Mouse (Mus musculus): Measurements from ENCODE around the gene Ncor2.

The Ncor2 gene

GRCm38 (mm10) chr5:125191608-125192007 is 12.6 kb upstream of the Ncor2 start:
- no peak for DNase-seq (ENCODE audit: low spot score)

- no peak for DNase-seq (ENCODE audit: low spot score)
Observed at GRCm38 (mm10) chr5:125190105-125190813, 11.2 kb upstream of the Ncor2 start.

DNA sequence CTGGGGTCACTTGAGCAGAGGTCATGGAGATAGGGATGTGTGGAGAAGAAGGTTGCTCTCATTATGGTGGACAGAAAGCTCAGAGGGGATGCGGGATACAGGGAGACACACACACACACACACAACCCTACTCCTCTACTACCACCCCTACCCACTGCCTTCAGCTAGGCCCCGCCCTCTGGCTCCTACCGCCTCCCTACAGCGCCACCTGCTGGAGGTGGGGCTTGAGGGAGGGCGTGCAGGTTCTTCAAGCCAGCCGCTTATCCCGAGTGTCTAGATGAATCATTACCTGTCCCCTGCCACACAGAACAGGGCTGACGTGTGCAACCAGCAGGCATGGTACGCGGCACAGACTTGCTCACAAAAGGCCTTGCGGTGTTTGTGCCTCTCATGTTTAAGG is 10.6 kb upstream of the Ncor2 start:
- peak; percentile 73 for DNase-seq (ENCODE audit: low spot score)

GRCm38 (mm10) chr5:125188812-125189598 is 10.0 kb upstream of the Ncor2 start:
- DNase-seq (ENCODE audit: low spot score), result peak; percentile 50

GRCm38 (mm10) chr5:125184826-125185225 is 5.8 kb upstream of the Ncor2 start:
- DNase-seq (ENCODE audit: low spot score), result no peak

DNA sequence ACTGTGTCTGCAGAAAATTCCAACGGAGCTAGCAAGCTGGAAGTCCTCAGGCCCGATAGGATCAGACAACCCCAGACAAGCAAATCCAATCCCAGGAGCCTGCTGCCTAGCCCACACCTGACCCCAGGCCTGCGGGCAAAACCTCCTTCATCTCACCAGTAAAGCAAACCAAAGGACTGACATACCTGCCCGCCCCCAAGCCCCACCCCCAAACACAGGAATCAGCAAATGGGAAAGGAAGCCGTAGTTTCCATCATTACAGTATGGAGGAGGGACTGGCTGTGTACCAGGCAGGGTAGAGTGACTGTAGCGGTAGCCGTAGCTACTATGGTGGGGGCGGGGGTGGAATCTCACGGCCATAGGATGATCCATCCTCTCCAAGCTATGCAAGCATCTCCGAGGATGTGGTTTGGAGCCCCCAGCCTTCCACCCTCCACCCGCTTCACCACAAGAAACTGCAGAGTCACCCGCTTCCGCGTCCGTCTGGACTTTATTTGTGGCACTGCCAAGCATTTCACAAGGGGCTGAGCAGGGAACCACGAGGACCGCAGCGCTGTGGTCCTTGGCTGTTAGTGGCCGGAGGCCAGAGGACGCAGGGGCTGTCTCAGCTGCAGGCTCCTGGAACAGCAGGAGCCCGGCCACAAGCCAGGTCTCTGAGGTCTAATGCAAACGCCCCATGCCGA is 4.4 kb upstream of the Ncor2 start:
- no peak for DNase-seq (ENCODE audit: low spot score)

- no peak for DNase-seq (ENCODE audit: low spot score)
Observed at GRCm38 (mm10) chr5:125180630-125181263, 1.7 kb upstream of the Ncor2 start.

DNA sequence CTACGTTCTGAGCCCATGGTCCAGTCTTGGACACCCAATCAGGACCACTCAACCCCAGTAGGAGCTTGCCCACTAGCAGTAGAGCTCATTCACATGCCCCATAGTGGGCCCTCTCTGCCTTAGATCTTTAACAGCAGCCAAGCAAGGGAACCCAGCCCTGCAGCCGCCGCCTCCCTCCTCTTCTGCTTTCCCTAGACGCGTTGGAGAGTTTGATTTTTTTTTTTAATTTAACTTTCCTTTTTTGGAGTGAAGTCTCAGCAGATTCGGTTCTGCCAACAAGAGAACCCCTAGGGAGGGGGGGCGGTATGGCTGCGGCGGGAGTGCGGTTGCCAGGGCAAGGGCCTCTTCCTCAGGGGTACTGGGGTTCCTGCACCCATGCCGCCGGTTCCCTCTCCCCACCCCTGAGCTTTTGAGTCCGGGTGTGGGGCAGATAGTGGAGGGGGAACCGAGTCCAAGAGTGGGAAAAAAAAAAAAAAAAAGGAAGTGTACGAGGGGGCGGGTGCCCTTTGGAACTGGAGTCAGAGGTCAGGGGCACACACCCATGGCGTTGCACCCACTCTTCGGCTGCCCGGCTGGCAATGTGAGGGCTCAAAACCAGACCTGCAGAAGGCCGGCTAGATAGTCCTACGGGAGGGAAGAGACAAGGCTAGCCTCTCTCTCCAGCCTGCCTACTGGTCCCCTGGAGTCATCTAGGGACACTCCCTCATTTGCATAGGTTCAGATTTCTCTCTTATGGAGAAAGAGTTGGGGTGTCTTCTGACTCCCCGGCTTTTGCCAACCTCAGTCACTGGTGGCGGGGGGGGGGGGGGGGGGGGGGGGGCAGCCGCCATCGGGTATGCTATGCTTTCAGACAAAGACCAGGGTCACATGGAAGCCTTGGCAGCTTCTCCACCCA is 963 bp upstream of the Ncor2 start:
- DNase-seq (ENCODE audit: low spot score), result no peak

GRCm38 (mm10) chr5:125178171-125179006 is 630 bp downstream of the Ncor2 start:
- DNase-seq (ENCODE audit: low spot score), result peak; percentile 63

GRCm38 (mm10) chr5:125177481-125178134 is 1.4 kb downstream of the Ncor2 start:
- DNase-seq (ENCODE audit: low spot score), result peak; percentile 75

DNA sequence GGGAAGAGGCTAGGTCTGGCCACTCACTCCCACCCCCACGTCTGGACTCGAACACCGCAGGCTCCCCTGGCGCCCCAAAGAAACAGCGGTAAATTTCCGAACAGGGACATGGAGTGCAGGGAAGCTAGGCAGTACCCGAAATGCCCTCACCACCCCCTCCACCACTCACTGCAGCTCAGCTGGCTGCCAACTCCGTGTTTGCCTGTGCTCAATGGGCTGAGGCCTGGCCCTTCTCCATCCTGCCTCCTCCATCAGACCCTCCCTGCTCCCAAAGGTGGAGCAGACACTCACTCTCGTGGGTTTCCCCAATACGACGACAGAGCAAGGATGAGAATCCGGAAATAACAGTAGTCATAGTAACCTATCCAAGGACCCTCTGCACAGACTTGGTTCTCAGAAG is 2.2 kb downstream of the Ncor2 start:
- no peak for DNase-seq (ENCODE audit: low spot score)

GRCm38 (mm10) chr5:125176370-125176766 is 2.7 kb downstream of the Ncor2 start:
- no peak for DNase-seq (ENCODE audit: low spot score)

GRCm38 (mm10) chr5:125175673-125176369 is 3.2 kb downstream of the Ncor2 start:
- no peak for DNase-seq (ENCODE audit: low spot score)

DNA sequence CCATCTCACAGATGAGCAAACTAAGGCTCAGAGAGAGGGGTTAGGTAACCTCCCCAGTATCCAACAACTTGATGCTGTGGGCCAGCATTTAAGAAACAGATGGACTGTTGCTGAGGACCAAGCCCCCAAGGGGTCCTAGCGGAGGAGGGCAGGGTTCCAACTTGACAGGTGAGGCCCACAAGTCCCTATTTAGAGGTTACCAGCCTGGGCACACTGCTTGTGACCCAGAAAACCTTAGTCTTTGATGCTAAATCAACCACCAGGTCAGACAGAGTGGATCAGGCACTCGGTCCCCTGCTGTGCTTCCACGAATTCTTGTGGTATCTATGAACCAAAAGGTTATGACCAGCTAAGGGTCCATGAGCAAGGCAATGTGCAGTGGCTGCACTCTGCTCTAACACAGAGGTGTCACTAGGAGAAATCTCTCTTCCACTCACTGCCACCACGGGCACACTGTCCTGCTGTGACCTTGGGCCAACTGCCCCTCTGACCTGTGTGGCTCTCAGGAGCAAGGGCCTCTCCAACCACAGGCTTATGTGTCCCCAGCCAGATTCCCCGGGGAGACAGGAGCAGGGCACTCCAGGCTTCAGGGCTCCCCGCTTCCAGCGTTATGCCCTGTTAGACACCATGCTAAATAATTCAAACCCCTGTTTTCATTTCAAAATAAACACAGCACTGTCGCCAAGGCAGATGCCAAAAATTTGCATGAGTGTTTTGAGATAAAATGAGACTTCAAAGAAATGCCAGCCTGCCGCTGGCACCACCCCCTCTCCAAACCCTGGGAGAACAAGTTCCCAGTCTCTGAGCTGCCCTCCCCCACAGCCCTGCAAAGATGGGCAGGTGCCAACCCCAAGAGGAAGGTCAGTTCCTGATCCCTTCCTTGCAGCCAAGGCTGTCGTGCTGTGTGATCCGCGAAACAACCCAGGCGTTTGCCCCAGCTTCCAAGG is 4.0 kb downstream of the Ncor2 start:
- no peak for DNase-seq (ENCODE audit: low spot score)

GRCm38 (mm10) chr5:125173868-125174267 is 5.2 kb downstream of the Ncor2 start:
- DNase-seq (ENCODE audit: low spot score), result no peak

GRCm38 (mm10) chr5:125172831-125173615 is 6.0 kb downstream of the Ncor2 start:
- no peak for DNase-seq (ENCODE audit: low spot score)

GRCm38 (mm10) chr5:125171259-125171658 is 7.8 kb downstream of the Ncor2 start:
- DNase-seq (ENCODE audit: low spot score), result no peak
